Mouse (Mus musculus) MEL (cell line): ENCODE measurements at regions not wholly inside any gene's neighbourhood (a gene's known extent, or its start where the extent isn't known, plus 50 kb on each side); places are given as distances from the start of the nearest gene placed in this dataset.

Experiments used
- DNase-seq: peaks from one replicate; pipeline ENCODE4 v3.0.0; 2011; ENCODE audit warnings: low read depth, low spot score
- H3K27ac ChIP-seq: 2 replicates; pipeline ENCODE4 v1.5.1; 2012; ENCODE audit warnings: low read depth, mild to moderate bottlenecking, control low read depth, low read length, moderate library complexity; ENCODE audit not compliant: control insufficient read depth
- H3K27me3 ChIP-seq, 2 experiments: fragments of 150-350 bp in 1 of 2; sonication (generic) in 1 of 2; 2 replicates each; pipeline ENCODE4 v1.6.1; 2012; ENCODE audit warnings: low read length in 2 of 2, mild to moderate bottlenecking in 2 of 2, improper control_type of control experiment in 1 of 2, moderate library complexity in 1 of 2; ENCODE audit not compliant: insufficient read depth in 2 of 2, control insufficient read depth in 1 of 2
- H3K36me3 ChIP-seq, 2 experiments: 2 replicates each; pipeline ENCODE4 v1.6.1; 2012 to 2014; ENCODE audit warnings: low read length in 2 of 2, improper control_type of control experiment in 1 of 2, inconsistent platforms in 1 of 2, mild to moderate bottlenecking in 1 of 2; ENCODE audit not compliant: insufficient read depth in 2 of 2, control insufficient read depth in 1 of 2
- H3K4me1 ChIP-seq, 2 experiments: fragments of 150-350 bp in 1 of 2; sonication (generic) in 1 of 2; 2 replicates each; pipeline ENCODE4 v1.6.1; 2012; ENCODE audit warnings: low read length in 2 of 2, improper control_type of control experiment in 1 of 2, mild to moderate bottlenecking in 1 of 2; ENCODE audit not compliant: insufficient read depth in 2 of 2, control insufficient read depth in 1 of 2
- H3K4me3 ChIP-seq, 2 experiments: fragments of 150-350 bp in 1 of 2; sonication (generic) in 1 of 2; 2 replicates each; pipeline ENCODE4 v1.5.1; 2012; ENCODE audit warnings: low read depth in 2 of 2, low read length in 2 of 2, mild to moderate bottlenecking in 2 of 2, moderate library complexity in 2 of 2, control low read depth in 1 of 2, improper control_type of control experiment in 1 of 2; ENCODE audit not compliant: control insufficient read depth in 1 of 2, insufficient read depth in 1 of 2
- H3K79me2 ChIP-seq: 2 replicates; pipeline ENCODE4 v1.6.1; 2012; ENCODE audit warnings: mild to moderate bottlenecking, low read length, moderate library complexity; ENCODE audit not compliant: control insufficient read depth, poor library complexity, insufficient read depth
- H3K9ac ChIP-seq: 2 replicates; pipeline ENCODE4 v1.6.1; 2012; ENCODE audit warnings: low read depth, mild to moderate bottlenecking, control low read depth, low read length, moderate library complexity; ENCODE audit not compliant: control insufficient read depth, poor library complexity, severe bottlenecking
- H3K9me3 ChIP-seq: fragments of 150-350 bp; sonication (generic); replicated peaks from 2 replicates; pipeline ENCODE4 v1.6.1; 2012; ENCODE audit warnings: mild to moderate bottlenecking, low read length, improper control_type of control experiment, moderate library complexity; ENCODE audit not compliant: insufficient read depth
- BHLHE40 ChIP-seq: IDR thresholded peaks from 2 replicates; pipeline ENCODE4 v1.6.1; 2012; ENCODE audit warnings: low read depth, mild to moderate bottlenecking, inconsistent platforms, low read length, improper control_type of control experiment, borderline replicate concordance
- CHD2 ChIP-seq: IDR thresholded peaks from 2 replicates; pipeline ENCODE4 v1.6.1; 2011; ENCODE audit warnings: low read length, improper control_type of control experiment
- HCFC1 ChIP-seq: IDR thresholded peaks from 2 replicates; pipeline ENCODE4 v1.6.1; 2012; ENCODE audit warnings: low read depth, mild to moderate bottlenecking, inconsistent platforms, low read length, improper control_type of control experiment, moderate library complexity
- JUND ChIP-seq: IDR thresholded peaks from 2 replicates; pipeline ENCODE4 v1.6.1; 2011; ENCODE audit warnings: low read depth, mild to moderate bottlenecking, improper control_type of control experiment, low read length
- KAT2A ChIP-seq: conservative IDR thresholded peaks from 2 replicates; pipeline ENCODE4 v1.6.1; 2012; ENCODE audit warnings: low read depth, low read length, improper control_type of control experiment, inconsistent platforms
- MAZ ChIP-seq: IDR thresholded peaks from 2 replicates; pipeline ENCODE4 v1.6.1; 2012; ENCODE audit warnings: low read depth, mild to moderate bottlenecking, inconsistent platforms, low read length, improper control_type of control experiment
- MXI1 ChIP-seq: IDR thresholded peaks from 2 replicates; pipeline ENCODE4 v1.6.1; 2011; ENCODE audit warnings: mild to moderate bottlenecking, low read depth, low read length, improper control_type of control experiment
- MYC ChIP-seq: IDR thresholded peaks from 2 replicates; pipeline ENCODE4 v1.6.1; 2011; ENCODE audit warnings: low read depth, mild to moderate bottlenecking, low read length, improper control_type of control experiment, moderate library complexity
- POLR2A ChIP-seq, 2 experiments: IDR thresholded peaks; 2 replicates each; pipeline ENCODE4 v1.6.1; 2011 to 2012; ENCODE audit warnings: low read length in 2 of 2, mild to moderate bottlenecking in 2 of 2, control low read depth in 1 of 2, improper control_type of control experiment in 1 of 2, low read depth in 1 of 2, moderate library complexity in 1 of 2; ENCODE audit not compliant: control insufficient read depth in 1 of 2, insufficient read depth in 1 of 2, poor library complexity in 1 of 2
- SIN3A ChIP-seq: IDR thresholded peaks from 2 replicates; pipeline ENCODE4 v1.6.1; 2012; ENCODE audit warnings: low read length, improper control_type of control experiment, inconsistent platforms
- SMC3 ChIP-seq: IDR thresholded peaks from 2 replicates; pipeline ENCODE4 v1.6.1; 2011; ENCODE audit warnings: low read depth, low read length, improper control_type of control experiment
- TBP ChIP-seq: IDR thresholded peaks from 2 replicates; pipeline ENCODE4 v1.8.0; 2011; ENCODE audit warnings: low read depth, low read length, improper control_type of control experiment
- UBTF ChIP-seq: IDR thresholded peaks from 2 replicates; pipeline ENCODE4 v1.6.1; 2012; ENCODE audit warnings: low read depth, mild to moderate bottlenecking, inconsistent platforms, low read length, improper control_type of control experiment, moderate library complexity, borderline replicate concordance; ENCODE audit not compliant: insufficient read depth
- USF1 ChIP-seq: IDR thresholded peaks from 2 replicates; pipeline ENCODE4 v1.6.1; 2014; ENCODE audit warnings: low read depth, mild to moderate bottlenecking, inconsistent platforms, low read length, improper control_type of control experiment, moderate library complexity
- USF2 ChIP-seq, 2 experiments: IDR thresholded peaks; 2 replicates each; pipeline ENCODE4 v1.6.1; 2011 to 2012; ENCODE audit warnings: improper control_type of control experiment in 2 of 2, low read length in 2 of 2, borderline replicate concordance in 1 of 2, inconsistent platforms in 1 of 2, low read depth in 1 of 2, mild to moderate bottlenecking in 1 of 2; ENCODE audit not compliant: insufficient read depth in 1 of 2
- ZC3H11A ChIP-seq: IDR thresholded peaks from 2 replicates; pipeline ENCODE4 v1.6.1; 2012; ENCODE audit warnings: low read depth, mild to moderate bottlenecking, inconsistent platforms, low read length, improper control_type of control experiment
- ZKSCAN1 ChIP-seq: IDR thresholded peaks from 2 replicates; pipeline ENCODE4 v1.6.1; 2012; ENCODE audit warnings: low read depth, mild to moderate bottlenecking, inconsistent platforms, low read length, improper control_type of control experiment, moderate library complexity
- ZMIZ1 ChIP-seq: IDR thresholded peaks from 2 replicates; pipeline ENCODE4 v1.6.1; 2012; ENCODE audit warnings: low read depth, mild to moderate bottlenecking, inconsistent platforms, low read length, improper control_type of control experiment, moderate library complexity
- ZNF384 ChIP-seq: IDR thresholded peaks from 2 replicates; pipeline ENCODE4 v1.6.1; 2012; ENCODE audit warnings: low read depth, mild to moderate bottlenecking, inconsistent platforms, low read length, improper control_type of control experiment

- no peak overlapping the region for H3K4me3 ChIP-seq
- no peak overlapping the region for H3K9ac ChIP-seq
- no peaks in the 10 kb centered on the region for H3K4me1 ChIP-seq
- no peaks in the 10 kb centered on the region; a peak in 1 of 4 replicates for H3K27me3 ChIP-seq
- no peaks in the 10 kb centered on the region for H3K36me3 ChIP-seq
- H3K79me2 ChIP-seq: no peaks in the 10 kb centered on the region
- H3K9me3 ChIP-seq: no peaks in the 10 kb centered on the region
- TF ChIP-seq ZC3H11A (no peak), TBP (no peak), MAZ (no peak), USF1 (no peak), POLR2A (IDR thresholded peaks at IDR 0.05; ENCODE audit: control insufficient read depth in 1 of 2, insufficient read depth in 1 of 2, low read depth in 1 of 2, low read length in 2 of 2, poor library complexity in 1 of 2) (no peak), SIN3A (no peak), CHD2 (no peak), JUND (no peak), KAT2A (no peak), SMC3 (no peak), ZNF384 (no peak), MYC (no peak), BHLHE40 (no peak), MXI1 (no peak), USF2 (IDR thresholded peaks at IDR 0.05; ENCODE audit: borderline replicate concordance in 1 of 2, insufficient read depth in 1 of 2, low read depth in 1 of 2, low read length in 2 of 2) (no peak), UBTF (no peak), HCFC1 (no peak), ZMIZ1 (no peak)
- no peak overlapping the region for H3K27ac ChIP-seq
- no peak for DNase-seq
Measured at GRCm38 (mm10) chr10:9533283-9533682, 141.7 kb downstream of the Samd5 start.

GRCm38 (mm10) chr10:9531931-9532330 is 143.1 kb downstream of the Samd5 start:
- Histone ChIP-seq H3K4me1 (no peaks in the 10 kb centered on the region), H3K27ac (no peak overlapping the region), H3K4me3 (no peak overlapping the region), H3K9ac (no peak overlapping the region), H3K36me3 (no peaks in the 10 kb centered on the region), H3K27me3 (no peaks in the 10 kb centered on the region; a peak in 1 of 4 replicates), H3K9me3 (no peaks in the 10 kb centered on the region), H3K79me2 (no peaks in the 10 kb centered on the region)
- no peak for DNase-seq
- TF ChIP-seq SIN3A (no peak), HCFC1 (no peak), POLR2A (IDR thresholded peaks at IDR 0.05; ENCODE audit: control insufficient read depth in 1 of 2, insufficient read depth in 1 of 2, low read depth in 1 of 2, low read length in 2 of 2, poor library complexity in 1 of 2) (no peak), ZKSCAN1 (no peak)
